Mouse (Mus musculus): ENCODE data around the gene Tead3.
"Not testable (repeated sequence)": the region's sequence is repeated elsewhere in the genome, so short reads cannot be mapped to it uniquely, and the experiment has no call there.

Gene Tead3

GRCm38 (mm10) chr17:28330590-28330989 lies 20.0 kb downstream of the Tead3 start:
- not testable (repeated sequence) for DNase-seq (ENCODE audit: low spot score)

GRCm38 (mm10) chr17:28330232-28330546 lies 20.4 kb downstream of the Tead3 start:
- no peak for DNase-seq (ENCODE audit: low spot score)

DNA sequence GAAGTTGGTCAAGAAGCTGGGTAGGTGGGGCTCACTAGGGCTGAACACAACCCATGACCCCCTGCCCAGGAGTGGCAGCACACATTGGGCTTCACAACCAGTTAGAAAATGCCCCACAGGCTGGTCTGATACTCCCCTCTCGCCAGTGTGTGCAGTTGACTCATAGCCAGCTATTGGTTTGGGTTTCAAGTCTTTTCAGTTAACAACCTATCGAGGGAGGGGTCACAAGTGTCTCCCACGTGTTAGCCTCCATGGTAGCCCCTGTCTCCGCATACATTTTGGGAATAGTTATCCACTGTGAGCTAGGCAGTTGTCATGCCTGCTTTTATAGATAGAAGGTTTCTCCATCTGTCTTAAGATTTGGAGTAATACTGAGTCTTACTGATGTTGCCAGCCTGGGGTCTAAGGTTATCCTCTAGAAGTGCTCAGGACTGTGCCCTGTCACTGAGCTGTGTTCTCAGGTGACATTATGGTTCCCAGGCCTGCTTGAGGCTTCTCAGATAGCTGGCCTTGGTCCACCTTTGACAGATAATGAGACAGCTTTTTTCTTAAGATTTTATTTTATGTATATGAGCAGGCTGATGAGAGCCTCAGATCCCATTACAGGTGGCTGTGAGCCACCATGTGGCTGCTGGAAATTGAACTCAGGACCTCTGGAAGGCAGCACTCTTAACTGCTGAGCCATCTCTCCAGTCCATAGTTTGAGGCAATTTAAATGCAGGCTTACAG lies 20.9 kb downstream of the Tead3 start:
- DNase-seq (ENCODE audit: low spot score), result no peak

GRCm38 (mm10) chr17:28328946-28329345 lies 21.7 kb downstream of the Tead3 start:
- DNase-seq (ENCODE audit: low spot score), result no peak

- peak; percentile 99 for DNase-seq (ENCODE audit: low spot score)
Measured at GRCm38 (mm10) chr17:28328366-28328928, 22.2 kb downstream of the Tead3 start, which contains the start of gene Rpl10a. Gene Rpl10a, plus strand, starts transcription at chr17:28328471.

GRCm38 (mm10) chr17:28327673-28328325 lies 22.8 kb downstream of the Tead3 start:
- DNase-seq (ENCODE audit: low spot score), result no peak

DNA sequence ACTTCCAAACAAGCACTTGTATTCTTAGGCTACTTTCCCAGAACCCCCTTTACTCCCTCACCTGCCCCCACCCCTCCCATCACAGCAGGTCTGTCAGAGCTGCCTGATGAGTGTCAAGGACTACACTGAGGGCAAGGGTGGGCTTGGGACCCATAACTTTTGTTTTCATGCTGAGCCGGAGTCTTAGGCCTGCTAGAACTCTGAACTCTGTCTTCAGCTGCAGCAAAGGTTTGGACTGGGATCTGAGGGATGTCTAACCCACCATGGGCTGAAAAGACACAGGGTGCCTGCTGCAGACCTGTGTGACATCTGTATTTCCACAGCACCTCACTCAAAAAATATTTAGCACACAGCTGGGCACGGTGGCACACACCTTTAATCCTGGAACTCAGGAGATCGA lies 23.7 kb downstream of the Tead3 start:
- no peak for DNase-seq (ENCODE audit: low spot score)

GRCm38 (mm10) chr17:28325751-28326150 lies 24.9 kb downstream of the Tead3 start:
- no peak for DNase-seq (ENCODE audit: low spot score)

GRCm38 (mm10) chr17:28324416-28324815 lies 26.2 kb downstream of the Tead3 start:
- DNase-seq (ENCODE audit: low spot score), result not testable (repeated sequence)

- DNase-seq (ENCODE audit: low spot score), result no peak
Measured at GRCm38 (mm10) chr17:28323786-28324185, 26.8 kb downstream of the Tead3 start.

GRCm38 (mm10) chr17:28321700-28322099 lies 28.9 kb downstream of the Tead3 start:
- no peak for DNase-seq (ENCODE audit: low spot score)

DNA sequence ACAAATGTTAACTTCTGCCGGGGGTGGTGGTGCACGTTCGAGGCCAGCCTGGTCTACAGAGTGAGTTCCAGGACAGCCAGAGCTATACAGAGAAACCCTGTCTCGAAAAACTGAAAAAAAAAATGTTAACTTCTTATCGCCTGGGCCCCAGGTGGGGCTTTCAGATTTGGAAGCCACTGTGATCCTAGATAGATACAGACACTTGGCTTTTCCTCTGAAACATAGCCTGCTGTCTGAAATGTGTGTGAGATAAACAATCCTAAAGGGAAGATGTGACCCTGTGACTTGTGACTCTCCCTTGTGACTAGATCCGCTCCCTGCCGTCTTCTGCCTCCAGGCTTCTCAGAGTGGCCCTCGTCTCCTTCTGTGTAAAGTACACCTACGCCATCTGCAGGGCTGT lies 32.9 kb downstream of the Tead3 start:
- no peak for DNase-seq (ENCODE audit: low spot score)

DNA sequence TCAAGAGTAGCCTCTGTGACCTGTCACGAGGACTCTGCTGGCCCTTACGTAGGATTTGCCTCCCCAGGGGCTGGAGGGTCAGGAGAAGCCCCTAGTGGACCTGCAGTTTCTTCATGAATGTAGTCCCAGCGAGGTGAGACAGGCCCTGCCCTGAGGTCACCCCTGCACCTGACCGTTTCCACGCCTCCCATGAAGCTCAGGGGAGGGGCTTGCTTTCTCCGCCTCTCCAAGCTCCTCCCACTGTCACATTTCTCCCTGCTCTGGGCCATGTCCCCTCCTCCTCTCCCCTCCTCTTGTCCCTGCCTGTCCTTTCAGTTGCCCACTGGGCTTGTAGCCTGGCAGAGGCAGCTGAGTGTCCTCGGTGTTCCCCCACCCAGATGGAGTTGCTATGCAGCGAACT lies 33.5 kb downstream of the Tead3 start:
- no peak for DNase-seq (ENCODE audit: low spot score)

- no peak for DNase-seq (ENCODE audit: low spot score)
Measured at GRCm38 (mm10) chr17:28316476-28316875, 34.1 kb downstream of the Tead3 start.

GRCm38 (mm10) chr17:28315611-28316160 lies 34.9 kb downstream of the Tead3 start:
- DNase-seq (ENCODE audit: low spot score), result no peak

DNA sequence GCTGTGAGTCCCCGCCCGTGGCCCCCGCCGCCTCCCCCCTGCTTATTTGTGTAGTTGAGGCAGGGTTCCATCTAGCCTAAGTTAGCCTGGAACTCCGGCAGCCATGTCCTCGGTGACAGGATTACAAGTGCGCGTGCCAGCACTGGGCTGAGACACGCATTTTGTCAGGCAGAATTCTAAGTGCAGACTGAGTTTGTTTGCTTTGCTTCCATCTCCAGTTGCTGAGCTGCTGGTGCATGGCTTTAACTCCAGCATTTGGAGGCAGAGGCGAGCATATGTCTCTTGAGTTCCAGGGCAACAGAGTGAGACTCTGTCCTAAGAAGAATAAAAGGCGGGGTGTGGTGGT lies 36.8 kb downstream of the Tead3 start:
- DNase-seq (ENCODE audit: low spot score), result no peak

- DNase-seq (ENCODE audit: low spot score), result peak; percentile 97
Measured at GRCm38 (mm10) chr17:28313212-28313879, 37.3 kb downstream of the Tead3 start, which contains the start of gene Fance. Gene Fance, plus strand, starts transcription at chr17:28313519.

DNA sequence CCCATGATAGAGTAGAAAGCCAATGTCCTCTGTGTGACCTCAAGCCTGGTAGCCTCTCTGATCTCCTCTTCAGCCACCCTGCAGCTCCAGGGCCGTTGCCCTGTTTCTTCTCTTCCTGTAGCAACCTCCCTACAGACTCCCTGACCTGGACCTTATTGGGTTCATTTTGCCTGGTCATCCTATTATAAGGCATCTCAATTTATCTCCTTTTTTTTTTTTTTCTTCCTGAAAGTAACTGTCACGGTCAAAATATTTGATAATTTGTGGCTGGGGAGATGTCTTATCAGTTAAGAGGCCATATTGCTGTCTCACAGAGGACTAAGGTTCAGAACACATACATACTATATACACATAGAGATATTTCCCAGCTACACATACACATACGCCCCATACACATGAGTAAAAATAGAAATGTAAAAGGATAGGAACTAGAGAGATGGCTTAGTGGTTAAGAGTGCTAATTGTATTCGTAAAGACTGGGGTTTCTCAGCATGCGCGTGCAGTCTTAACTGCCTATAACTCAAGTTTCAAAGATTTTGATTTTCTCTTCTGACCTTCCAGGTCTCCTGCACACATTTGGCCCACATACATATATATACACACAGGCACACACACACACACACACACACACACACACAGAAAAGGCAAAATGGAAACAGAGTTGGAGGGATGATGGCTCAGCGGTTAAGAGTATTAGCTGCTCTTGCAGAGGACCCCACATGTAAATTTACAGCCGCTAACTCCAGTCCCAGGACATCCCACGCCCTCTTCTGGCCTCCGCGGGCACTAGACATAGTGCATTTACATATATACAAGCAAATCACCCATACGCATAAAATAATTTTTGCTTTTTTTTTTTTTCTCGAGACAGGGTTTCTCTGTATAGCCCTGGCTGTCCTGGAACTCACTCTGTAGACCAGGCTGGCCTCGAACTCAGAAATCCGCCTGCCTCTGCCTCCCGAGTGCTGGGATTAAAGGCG lies 38.1 kb downstream of the Tead3 start:
- DNase-seq (ENCODE audit: low spot score), result no peak

GRCm38 (mm10) chr17:28311366-28312132 lies 39.1 kb downstream of the Tead3 start:
- no peak for DNase-seq (ENCODE audit: low spot score)

DNA sequence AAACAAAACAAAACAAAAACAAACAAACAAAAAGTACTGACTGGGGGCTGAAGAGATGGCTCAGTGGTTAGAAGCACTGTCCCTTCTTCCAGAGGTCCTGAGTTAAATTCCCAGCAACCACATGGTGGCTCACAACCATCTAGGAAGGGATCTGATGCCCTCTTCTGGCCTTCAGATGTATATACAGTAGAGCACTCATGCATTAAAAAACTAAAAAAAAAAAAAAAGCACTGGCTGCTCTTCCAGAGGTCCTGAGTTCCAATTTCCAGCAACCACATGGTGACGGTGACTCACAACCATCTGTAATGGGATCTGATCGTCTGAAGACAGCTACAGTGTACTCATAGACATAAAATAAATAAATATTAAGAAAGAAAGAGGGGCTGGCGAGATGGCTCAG lies 39.8 kb downstream of the Tead3 start:
- no peak for DNase-seq (ENCODE audit: low spot score)
